Mouse (Mus musculus) cerebellum, postnatal 36 days (tissue): ENCODE measurements at regions not wholly inside any gene's neighbourhood (a gene's known extent, or its start where the extent isn't known, plus 50 kb on each side); places are given as distances from the start of the nearest gene placed in this dataset.
"Not testable (repeated sequence)": the region's sequence is repeated elsewhere in the genome, so short reads cannot be mapped to it uniquely, and the experiment has no call there.

Experiments
- DNase-seq, 2 experiments: peaks; one replicate each; pipeline ENCODE4 v3.0.0; 2021 to 2022; ENCODE audit warnings: mixed read lengths in 2 of 2

DNA sequence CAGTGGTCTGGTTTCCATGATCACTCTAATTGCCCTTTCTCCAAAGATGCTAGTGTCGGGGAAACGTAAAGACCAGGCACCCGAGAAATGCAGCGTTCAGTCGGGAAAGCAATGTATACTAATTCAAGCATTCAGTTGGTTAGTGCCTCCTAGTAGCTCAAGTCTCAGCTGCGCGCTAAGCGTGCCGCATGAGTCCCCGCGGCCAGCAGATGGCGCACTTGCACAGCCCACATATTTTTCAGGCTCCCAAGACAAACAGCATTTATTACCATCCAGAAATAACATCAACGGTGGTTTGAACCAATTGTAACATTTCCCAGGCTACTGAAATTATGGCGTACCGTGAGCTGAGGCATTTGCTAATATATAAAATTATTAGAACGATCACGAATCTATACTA is 222.3 kb downstream of the Brms1l start:
- peak; percentile 74 to 79 for DNase-seq

GRCm38 (mm10) chr12:56055382-56055781 is 219.3 kb downstream of the Brms1l start:
- no peak for DNase-seq

DNA sequence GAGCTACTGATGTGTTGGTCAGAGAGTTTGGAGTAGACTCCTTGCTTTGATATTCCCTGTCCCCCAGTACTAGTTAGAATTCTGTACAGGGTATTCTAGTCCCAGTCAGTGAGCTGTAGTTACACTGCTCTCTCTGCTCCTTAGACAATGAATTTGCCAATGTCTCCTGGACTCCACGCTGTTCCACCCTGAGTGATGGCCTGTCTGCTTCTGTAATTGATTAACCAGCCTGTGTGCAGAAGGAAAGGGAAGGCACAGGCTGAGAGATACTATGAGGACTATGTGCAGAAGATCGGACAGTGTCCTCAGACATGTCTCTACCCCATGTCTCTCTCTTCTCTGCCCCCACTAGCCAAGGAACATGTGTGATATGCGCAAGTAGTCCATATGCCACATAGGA is 209.9 kb downstream of the Brms1l start:
- DNase-seq: no peak

GRCm38 (mm10) chr12:56020954-56021514 is 184.9 kb downstream of the Brms1l start:
- no peak for DNase-seq

- DNase-seq: no peak
Observed at GRCm38 (mm10) chr12:56020547-56020946, 184.4 kb downstream of the Brms1l start.

DNA sequence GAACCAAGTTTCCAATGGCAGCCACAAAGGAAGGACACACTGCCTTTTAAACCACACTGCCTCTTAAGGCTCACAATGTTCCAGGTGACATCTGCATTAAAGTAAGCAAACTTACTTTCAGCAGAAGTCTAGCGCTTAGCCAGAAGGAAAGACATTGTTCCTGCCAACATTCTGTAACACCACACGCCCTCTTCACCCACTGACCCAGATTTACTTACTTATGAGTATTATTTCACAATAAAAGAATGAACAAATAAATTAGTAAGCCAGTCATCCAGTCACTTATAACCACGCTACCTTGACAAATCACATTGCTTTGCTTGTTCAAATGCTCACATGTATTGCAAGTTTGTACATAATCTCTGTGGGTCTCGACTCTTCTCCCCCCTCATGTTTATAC is 173.9 kb downstream of the Brms1l start:
- DNase-seq: no peak

DNA sequence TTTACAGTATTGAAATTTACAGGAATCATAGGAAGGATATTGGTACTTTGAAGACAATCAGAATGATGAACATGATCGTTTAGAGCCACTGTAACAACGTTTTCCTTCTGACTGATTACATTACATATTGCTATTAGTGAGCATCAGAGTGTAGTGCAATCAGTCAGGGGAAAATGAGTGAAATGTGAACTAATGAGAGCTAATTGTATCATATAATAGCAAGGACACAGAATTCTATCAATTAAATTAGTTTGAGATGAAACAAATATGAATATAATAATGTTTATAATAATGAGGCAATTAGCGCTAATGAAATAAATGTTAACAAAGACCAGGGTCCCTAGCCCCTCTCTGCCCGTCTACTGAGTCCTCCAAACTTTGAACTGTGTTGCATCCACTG is 169.7 kb downstream of the Brms1l start:
- DNase-seq: no peak

DNA sequence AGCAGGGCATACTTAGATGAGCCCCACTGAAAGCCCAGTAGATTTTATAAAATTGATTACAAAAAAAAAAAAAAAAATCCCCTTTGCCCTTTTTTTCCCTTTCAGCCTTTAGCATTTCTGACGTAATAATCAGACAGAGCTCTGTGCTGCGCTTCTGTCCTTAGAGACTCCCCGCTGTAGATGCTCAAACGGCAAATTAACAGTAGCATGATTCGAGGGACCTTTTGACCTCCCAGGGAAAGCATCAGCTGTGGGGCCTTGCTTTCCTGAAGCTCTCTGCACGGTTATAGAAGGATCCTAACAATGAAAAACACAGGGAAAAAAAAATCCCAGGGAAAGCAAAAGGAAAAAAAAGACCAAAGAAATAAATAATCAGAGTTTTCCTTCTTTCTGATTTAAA is 169.2 kb downstream of the Brms1l start:
- DNase-seq: no peak

DNA sequence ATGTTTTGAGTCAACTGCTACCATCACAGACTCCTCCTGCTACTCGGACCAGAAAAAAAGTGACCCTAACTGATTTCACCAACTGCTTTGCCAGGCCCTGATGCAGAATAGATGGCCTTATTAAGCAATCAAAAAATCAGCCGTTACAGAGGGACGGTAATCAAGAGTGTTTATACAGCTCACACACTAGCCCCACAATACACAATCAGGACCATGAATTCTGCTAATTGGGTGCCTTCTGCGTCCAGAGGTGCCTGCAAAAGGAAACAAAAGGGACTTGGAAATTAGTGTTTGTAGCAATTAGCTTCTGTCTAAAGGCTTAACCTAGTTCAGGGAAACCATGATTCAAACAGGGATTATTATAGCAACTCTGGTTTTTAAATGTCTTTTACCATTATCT is 168.4 kb downstream of the Brms1l start:
- no peak for DNase-seq

- DNase-seq: no peak
Observed at GRCm38 (mm10) chr12:56003561-56003960, 167.4 kb downstream of the Brms1l start.

GRCm38 (mm10) chr12:55996585-55997377 is 160.7 kb downstream of the Brms1l start:
- no peak for DNase-seq

DNA sequence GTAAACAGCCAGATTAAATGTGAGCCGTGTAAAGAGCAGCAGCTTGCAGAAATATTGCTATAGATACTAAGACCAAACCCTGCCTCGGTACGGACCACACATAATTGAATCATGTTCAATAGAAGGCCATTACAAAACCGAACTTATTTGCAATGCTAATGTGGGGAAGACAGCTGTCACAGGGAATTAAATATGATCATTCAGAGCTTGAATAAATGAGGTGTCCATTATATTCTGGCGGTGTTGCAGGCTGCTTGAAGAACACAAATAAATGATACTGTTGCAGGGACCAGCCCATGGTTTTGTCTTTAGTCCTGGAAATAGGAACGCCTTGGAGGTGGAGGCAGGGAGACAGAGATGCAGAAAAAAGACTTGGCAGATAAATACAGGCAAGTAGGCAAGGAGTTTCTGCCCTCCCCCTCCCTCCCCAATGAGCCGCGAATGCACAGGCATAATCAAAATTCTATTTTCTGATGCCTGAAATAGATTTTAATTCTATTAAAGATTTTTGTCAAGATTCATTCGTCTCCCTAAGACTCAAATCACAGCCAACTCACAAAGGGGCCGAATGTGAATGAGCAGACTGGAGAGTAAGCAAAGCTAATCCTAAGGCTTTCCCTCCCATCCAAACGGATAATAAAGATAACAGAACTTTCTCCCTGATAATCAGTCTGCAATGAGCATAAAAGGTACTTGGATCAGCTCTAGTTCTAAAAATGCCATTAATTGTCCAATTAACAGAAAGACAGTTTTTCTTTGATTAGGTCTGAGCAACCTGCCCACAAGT is 147.6 kb downstream of the Brms1l start:
- no peak for DNase-seq

DNA sequence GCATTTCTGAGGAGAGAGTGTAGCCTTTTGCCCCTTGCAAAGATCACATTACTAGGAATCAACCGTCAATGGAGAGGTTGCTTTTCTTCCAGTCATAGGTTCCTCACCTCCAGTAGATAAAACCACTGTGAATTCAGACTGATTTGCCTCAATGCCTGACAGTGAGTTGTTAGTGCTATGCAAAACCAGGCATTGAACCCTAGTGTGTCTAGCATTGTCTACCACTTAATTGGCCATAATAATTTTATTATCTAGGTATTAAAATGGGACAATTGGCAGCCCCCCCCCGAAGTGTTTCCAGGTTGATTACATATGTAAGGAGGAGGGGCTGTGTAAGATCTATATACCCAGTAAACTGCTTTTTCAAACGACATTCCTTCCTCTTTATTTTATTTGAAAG is 147.0 kb downstream of the Brms1l start:
- no peak for DNase-seq

DNA sequence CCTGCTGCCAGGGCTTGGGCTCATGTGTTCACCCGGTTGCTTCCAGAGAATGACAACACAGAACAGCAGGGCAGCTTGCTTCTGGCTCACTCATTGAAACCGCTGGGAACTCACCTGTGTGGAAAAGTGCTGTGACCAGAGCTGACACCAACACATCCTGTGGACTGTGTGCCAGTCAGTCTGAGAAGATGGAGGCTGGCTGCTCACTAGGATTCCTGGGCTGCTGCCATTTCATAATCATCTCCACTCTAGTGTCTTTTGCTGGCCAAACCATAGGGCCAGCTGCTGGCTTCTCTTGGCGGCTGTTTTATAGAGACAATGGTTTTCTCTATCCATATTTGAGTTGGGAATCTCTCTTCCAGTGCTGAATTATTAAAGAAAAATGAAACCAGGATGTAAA is 138.1 kb downstream of the Brms1l start:
- DNase-seq: peak in 1 of 2 experiments; percentile 1

DNA sequence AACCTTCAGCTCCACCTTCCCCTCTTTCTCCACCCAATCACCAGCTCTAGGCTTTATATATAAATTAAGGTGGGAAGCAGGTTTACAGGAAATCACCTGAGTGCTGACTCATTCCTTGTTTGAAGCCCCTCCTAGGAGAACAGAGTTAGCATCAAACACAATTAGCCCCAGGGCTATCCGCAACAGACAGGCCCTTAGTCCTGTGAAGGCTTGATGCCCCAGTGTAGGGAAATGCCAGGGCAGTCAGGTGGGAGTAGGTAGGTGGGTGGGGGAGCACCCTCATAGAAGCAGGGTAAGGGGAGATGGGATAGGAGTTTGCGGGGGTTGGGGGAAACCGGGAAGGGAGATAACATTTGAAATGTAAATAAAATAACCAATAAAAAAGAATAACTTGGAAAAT is 123.2 kb downstream of the Brms1l start:
- not testable (repeated sequence) for DNase-seq

DNA sequence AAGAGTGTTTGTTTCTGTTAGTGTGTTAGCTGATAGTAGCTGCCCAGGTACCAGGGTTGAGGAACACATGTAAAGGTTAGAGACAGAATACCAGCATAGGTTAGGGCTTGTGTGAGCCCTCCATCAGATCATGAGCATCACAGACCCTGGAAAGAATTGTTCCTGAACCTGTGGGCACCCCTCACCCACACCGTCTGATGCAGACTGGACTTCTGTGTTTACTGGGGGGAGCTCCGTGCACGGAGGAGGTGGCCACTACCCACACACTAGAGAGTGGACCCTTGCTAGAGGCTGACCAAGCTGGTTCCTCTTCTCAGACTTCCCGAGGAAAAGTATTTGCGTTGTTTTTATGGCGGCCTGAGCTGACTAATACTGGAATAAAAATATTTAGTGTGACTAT is 104.4 kb downstream of the Brms1l start:
- DNase-seq: no peak

DNA sequence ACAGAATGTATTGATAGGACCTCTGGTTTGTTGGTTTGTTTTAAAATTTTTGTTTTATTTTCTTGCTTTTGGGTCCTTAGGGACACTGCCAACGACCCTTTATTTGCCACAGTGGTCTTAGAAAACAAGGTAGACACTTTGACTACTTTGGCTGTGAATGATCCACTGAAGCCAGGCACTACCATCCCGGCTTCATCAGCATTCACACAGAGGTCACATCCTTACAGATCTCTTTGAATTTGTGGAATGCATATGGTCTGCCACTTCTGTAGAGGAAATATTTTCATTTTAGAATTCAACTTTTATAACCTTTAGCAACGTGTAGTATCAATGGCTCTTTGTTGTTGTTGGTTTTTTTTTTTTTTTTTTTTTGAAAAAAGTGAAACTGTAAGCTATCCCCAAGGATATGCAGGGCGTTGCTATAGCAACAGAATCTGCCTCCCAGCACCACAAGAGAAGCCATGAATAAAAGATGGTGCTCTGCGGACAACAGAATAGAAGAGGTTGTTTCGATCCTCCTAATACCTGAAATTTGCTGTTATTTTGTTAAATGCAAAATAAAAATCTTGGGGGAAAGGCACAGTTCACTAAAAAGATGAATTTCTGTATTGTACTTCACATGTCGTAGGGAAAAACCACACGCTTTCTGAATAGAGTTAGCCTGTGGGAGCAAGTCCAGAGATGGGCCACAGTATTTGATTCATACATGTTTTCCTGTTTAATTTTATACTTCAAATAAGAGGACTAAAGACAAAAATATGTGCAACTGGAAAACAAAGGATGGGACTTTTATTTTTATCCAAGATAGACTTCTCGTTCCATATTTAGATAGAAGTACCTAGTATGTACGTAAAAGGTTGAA is 103.4 kb downstream of the Brms1l start:
- no peak for DNase-seq

- no peak for DNase-seq
Observed at GRCm38 (mm10) chr12:55934172-55934571, 98.0 kb downstream of the Brms1l start.

GRCm38 (mm10) chr12:55933417-55933816 is 97.3 kb downstream of the Brms1l start:
- no peak for DNase-seq

DNA sequence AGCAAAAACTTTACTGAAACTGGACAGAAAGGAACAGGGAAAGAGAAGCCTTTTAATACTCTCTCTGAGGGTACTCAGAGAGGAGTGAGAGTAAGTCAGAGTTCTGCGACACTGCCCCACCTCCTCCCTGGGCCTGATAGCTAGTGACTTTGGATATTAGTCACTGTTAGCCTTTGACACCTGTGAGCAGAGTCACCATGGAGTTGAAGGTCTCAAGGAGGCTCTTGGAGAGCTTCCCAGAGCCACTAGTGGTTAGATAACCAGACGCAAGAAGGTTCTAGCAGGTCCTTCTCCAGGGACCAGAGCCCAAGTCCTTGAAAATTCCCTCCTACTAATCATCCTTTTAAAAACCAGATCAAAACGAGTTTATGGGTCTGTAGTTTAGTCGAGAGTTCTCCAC is 94.3 kb downstream of the Brms1l start:
- DNase-seq: no peak

DNA sequence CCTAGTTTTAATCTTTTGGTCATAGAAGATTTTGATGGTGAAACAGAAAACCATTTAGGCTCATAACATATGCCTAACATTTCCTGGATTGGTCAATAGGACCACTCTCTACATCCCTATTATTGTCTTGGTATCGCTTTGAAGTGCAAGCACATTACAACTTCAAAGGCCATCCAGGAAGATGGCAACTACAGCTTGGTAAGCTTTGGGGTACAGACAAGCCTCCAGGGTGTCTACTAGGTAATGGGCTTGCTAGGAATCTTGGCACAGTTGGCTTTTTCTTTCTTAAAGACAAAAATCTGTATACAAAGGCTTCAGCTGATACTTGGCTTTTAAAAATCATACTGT is 90.8 kb downstream of the Brms1l start:
- no peak for DNase-seq

DNA sequence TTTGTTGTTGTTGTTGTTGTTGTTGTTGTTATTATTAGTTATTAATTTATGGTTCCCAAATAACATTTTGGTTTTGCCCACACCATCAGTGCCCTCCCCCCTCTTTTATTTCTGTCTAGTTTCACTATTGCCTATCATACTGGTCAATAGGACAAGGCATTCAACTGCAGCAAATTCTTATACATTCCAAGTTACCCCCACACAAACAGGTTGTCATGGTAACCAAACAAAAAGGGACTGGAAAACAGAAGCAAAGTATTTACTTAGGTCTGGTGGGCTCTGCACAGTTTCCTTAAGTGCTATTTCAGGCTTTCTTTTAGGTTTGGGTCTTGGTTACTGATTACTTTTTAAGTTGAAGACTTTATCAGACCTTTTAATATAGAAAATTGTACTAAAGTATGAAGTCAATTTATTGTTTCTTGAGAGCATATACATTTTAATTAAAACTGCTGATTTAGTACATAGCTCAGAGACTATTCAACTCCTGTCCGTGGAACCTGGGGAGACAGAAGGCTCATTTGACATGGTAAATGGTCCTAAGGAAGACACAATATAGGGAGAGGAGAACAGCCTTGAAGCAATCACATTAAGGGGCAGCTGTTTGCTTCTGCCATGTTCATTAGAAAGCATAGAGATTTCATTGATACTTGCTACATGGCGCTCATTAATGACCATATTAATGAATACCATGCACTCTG is 90.3 kb downstream of the Brms1l start:
- DNase-seq: no peak
